Mouse (Mus musculus) layer of hippocampus, adult 11-12 months (tissue): ENCODE measurements around the gene Zfp691.

Source experiments
- DNase-seq: peaks from one replicate; pipeline ENCODE4 v3.0.0; 2022; ENCODE audit warnings: low spot score

Gene Zfp691

GRCm38 (mm10) chr4:119167663-119168062, 6.3 kb downstream of the Zfp691 start:
- DNase-seq = peak; percentile 91

DNA sequence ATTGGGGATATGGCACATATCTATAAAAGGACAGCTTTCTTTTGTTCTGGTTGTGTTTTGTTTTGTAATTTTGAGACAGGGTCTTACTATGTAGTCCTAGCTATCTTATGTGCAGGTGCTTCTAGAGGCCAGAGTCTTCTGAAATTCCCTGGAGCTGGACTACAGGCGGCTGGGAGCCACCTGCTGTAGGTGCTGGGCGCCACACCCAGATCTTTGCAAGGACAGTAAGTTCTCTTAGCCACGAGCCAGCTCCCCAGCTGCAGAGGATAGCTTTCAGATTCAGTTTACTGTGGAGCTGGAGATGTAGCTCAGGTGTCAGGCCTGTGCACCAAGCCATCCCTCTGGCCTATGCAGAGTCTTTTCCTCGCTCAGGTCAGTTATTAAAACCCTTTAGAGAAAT, 6.9 kb downstream of the Zfp691 start:
- no peak for DNase-seq

DNA sequence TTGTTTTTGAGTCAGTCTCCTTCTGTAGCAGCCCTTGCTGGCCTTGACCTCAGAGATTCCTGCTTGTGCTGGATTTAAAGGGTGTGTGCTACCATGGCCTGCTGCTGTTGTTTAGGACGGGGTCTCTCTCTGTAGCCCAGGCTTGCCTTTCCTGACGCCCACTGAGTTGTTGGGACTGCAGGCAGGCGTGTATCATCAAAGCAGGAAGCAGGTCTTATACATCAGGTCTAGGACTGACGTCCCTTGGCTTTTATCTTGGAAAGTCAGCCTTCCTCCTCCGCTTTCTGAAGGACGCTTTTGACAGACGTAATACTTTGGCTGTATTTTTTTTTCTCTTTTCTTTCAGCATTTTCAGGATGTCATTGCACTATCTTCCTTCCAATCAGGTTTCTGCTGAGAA, 8.1 kb downstream of the Zfp691 start:
- no peak for DNase-seq

DNA sequence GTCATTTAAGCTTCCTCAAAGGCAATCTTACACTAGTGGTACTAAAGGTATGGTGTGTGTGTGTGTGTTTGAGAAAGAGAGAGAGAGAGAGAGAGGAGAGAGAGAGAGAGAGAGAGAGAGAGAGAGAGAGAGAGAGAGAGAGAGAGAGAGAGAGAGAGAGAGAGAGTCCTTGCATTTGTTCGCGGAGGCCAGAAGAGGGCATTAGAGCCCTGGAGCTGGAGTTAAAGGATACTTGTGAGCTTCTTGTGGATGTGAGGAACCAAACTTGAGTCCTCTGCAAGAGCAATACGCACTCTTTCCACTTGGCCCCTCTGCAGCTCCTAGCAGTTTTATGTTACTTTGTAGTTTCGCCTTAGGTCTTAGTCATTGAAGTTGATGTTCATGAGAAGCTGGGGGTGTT, 11.0 kb downstream of the Zfp691 start:
- DNase-seq = no peak

DNA sequence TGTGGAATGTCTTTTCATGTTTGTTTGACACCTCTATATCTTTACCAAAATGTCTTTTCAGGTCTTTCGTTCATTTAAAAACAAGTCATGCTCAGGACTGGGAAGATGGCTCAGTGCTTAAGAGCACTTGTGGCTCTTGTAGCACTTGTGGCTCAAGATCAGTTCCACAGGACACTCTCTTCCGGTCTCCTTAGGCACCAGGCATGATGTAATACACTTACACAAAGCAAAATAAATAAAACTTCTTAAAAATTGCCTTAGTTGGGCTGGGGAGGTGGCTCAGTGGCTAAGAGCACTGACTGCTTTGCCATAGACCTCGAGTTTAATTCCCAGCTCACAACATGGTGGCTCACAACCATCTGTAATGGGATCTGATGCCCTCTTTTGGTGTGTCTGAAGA, 12.6 kb downstream of the Zfp691 start:
- DNase-seq = no peak

DNA sequence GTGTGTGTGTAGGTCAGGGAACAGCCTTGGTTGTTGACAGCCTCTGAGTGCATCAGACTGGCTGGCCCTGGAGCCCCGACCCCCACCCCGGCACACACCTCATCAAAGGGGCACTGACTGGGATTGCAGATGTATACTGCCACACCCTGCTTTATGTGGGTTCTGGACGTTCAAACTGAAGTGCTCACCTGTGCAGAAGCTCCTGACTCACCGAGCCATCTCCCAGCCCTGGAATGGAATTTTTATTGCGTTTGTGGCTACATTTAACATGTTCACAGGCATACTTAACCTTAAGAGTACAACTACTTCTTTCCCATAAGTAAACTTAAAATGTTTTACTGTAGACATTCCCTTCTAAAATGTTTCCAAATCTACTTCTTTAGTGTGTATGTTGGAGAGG, 16.1 kb downstream of the Zfp691 start:
- no peak for DNase-seq

GRCm38 (mm10) chr4:119157186-119157585, 16.8 kb downstream of the Zfp691 start:
- DNase-seq = peak; percentile 73

GRCm38 (mm10) chr4:119148741-119149140, 25.3 kb downstream of the Zfp691 start:
- no peak for DNase-seq

DNA sequence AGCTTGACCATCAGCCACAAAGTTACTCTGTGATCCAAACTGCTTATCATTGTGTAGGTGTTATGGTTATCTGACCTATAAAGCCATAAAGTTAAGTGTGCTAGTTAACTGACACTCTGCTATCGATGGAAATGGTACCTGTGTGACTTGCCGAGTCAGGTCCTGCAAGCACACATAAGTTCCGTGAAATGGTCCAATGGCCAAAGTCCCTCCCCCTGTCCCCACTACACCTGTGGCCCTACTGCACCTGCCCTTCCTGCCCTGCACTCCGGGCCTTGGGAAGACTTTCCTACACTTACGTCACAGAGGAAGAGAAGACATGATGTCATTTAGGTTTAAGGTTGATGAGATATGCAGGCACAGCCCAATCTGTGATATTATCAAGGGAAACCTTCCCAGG, 26.6 kb downstream of the Zfp691 start:
- DNase-seq = no peak

GRCm38 (mm10) chr4:119146816-119147215, 27.2 kb downstream of the Zfp691 start:
- DNase-seq = no peak

DNA sequence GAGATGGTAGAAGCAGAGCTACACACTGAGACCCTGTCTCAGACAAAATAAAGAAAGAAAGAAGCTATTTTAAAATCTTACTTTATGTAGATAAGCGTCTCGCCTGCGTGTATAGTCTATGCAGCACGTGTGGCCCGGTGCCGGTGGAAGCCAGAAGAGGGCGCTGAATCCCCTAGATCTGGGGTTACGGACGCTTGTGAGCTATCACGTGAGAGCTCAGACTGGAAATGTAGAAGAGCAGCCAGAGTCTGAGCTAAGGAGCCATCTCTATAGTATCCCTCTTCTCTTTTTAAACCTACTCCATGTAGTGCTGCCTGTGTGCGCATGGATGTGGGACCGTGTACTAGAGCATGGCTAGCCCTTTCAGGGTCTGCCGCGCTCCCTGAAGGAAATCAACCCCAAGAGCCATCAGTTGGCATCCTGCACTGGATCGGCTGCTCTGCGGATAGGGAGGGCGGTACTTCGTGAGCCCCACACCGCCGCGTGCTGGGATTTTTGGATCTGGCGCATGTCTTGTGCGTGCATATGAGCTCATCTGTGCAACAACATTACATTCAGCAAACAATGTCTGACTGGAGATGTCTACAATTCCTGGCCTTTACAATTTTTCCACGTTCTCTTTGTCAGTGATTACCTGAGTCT, 31.6 kb downstream of the Zfp691 start:
- peak; percentile 60 for DNase-seq

GRCm38 (mm10) chr4:119141191-119141590, 32.8 kb downstream of the Zfp691 start:
- no peak for DNase-seq

- no peak for DNase-seq
Measured at GRCm38 (mm10) chr4:119140126-119140525, 33.9 kb downstream of the Zfp691 start.

DNA sequence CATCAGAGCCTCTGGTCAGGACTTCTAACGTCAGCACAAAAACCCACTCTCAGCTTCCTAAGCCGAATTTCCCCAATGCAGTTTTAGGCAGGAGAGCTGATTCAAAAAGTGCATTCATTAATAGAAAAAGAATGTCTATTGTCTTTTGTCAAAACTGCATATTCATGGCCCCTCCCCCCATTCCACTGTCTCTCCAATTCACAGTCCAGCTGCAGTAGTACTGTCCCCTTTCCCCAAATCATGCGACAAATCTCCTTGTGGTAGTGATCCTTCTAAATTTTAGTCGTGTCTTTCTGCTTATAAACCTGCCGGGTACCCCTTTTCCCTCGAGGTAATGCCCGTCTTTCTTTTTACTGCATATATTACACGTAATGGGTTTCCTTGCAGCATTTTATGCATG, 35.2 kb downstream of the Zfp691 start:
- DNase-seq = peak; percentile 45

- peak; percentile 69 for DNase-seq
Measured at GRCm38 (mm10) chr4:119138171-119138570, 35.8 kb downstream of the Zfp691 start.

GRCm38 (mm10) chr4:119137313-119137712, 36.7 kb downstream of the Zfp691 start:
- no peak for DNase-seq

GRCm38 (mm10) chr4:119133860-119134259, 40.1 kb downstream of the Zfp691 start:
- no peak for DNase-seq

- DNase-seq = no peak
Measured at GRCm38 (mm10) chr4:119133306-119133705, 40.7 kb downstream of the Zfp691 start.

DNA sequence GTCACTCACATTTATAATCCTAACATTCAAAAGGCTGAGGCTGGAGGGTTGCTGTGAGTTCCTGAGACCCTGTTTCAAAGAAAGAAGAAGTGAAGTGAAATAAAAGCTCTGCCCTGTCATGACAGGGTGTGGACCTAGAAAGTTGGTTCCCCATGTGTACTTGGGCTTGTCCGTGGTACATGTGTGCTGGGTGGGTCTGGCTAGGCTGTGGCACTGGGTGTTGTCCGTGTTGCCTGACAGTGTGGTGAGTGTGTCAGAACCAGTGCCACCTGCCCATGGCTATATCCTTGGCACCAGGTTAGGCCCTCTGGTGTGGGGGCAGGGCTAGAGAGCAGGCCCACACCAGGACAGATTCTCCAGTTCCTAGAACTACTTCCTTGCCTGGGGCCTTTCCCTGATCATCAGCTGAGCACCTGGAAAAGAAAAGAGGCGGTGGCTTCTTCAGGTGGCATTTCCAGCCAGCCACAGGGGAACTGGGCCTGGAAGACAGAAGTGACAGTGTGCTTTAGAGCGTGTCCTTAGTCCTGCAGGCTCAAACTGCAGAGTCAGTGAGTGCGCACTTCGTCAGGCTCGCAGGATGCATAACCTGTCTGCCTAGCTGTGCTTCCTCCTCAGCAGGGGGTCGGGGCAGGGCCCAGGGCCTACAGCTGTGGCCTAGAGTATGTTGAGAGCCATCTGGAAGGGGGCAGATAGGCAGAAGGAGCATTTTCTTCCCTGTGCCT, 42.6 kb downstream of the Zfp691 start:
- DNase-seq = no peak

- DNase-seq = no peak
Measured at GRCm38 (mm10) chr4:119129096-119129495, 44.9 kb downstream of the Zfp691 start.

DNA sequence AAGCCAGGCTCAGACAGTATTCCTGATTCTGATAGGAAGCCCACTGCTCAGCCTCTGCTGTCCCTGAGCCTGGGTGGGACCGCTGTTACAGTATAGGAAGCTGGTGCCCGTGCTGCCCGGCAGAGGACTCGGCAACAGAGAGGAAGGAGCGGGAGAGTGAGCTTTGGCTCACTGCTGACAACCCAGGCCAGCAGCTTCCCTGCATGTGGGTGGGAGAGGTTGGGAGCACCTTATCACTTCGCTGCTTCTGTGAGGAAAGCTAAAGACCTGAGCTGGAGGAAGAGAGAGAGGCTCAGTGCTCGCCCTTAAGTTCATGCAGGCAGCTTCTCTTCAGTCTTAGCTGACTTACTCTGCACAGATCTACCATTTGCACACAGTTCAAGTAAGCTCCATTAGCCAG, 45.4 kb downstream of the Zfp691 start:
- no peak for DNase-seq

DNA sequence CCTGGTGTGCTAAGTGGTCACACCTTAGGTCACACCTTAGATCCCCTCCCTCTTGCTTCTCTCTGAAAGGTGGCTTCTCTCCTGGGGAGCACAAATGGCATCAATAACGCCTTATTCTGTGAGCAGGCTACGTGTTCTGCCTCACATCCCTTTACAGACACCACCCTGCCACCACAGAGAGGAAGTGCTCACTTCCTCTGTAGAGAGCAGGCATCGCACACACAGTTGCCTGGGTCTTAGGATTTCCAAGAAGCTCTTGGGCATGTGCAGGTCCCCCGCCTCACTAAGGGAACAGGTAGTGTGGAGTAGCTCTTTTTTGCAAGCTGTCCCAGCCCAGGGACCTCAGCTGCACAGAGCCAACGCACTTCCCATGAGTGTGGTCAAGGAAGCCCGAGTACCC, 46.8 kb downstream of the Zfp691 start:
- no peak for DNase-seq

GRCm38 (mm10) chr4:119125577-119126270, 48.3 kb downstream of the Zfp691 start:
- DNase-seq = no peak
